Mouse (Mus musculus): ENCODE measurements around the gene Tlnrd1. TPM values are rescaled to one million over a fixed set of nuclear protein-coding genes. Genes with fewer than 3 reads are reported as not detected.
A peak's percentile ranks its signal among the peaks of the same experiment; 100 is the strongest.

Tlnrd1 gene
- total and polyA plus RNA-seq, 3 experiments = 7.5 to 18.0 TPM; not detected in 1

GRCm38 (mm10) chr7:83892333-83892669, 8.2 kb upstream of the Tlnrd1 start:
- DNase-seq (ENCODE audit: low read depth, low spot score) = no peak
- TF ChIP-seq SIN3A (IDR thresholded peaks at IDR 0.05; ENCODE audit: low read length) (0 out of 2 replicates have a peak, but pooled peaks have one; percentile 38), POLR2A (IDR thresholded peaks at IDR 0.05; ENCODE audit: control insufficient read depth in 1 of 2, insufficient read depth in 1 of 2, low read depth in 1 of 2, low read length in 2 of 2, poor library complexity in 1 of 2) (peak in 1 of 2 experiments; percentile 92; a peak in 2 of 4 replicates), ZMIZ1 (IDR thresholded peaks at IDR 0.05; ENCODE audit: low read depth, low read length) (no peak), POLR2AphosphoS5 (IDR thresholded peaks at IDR 0.05; ENCODE audit: borderline replicate concordance, low read depth, low read length) (0 out of 2 replicates have a peak, but pooled peaks have one; percentile 41)
- Histone ChIP-seq H3K27ac (ENCODE audit: control insufficient read depth, low read depth, low read length) (peak overlapping the region; percentile 59), H3K79me2 (ENCODE audit: control insufficient read depth, insufficient read depth, low read length, poor library complexity) (peaks cover 28% of the 10 kb centered on the region), H3K36me3 (ENCODE audit: control insufficient read depth in 1 of 2, insufficient read depth in 2 of 2, low read length in 2 of 2) (peaks cover under 1 to 36% of the 10 kb centered on the region in 2 experiments), H3K27me3 (ENCODE audit: control insufficient read depth in 1 of 2, insufficient read depth in 2 of 2, low read length in 2 of 2) (no peaks in the 10 kb centered on the region), H3K4me3 (ENCODE audit: control insufficient read depth in 1 of 2, insufficient read depth in 1 of 2, low read depth in 2 of 2, low read length in 2 of 2) (peak overlapping the region; percentile 78 to 94), H3K4me1 (ENCODE audit: control insufficient read depth in 1 of 2, insufficient read depth in 2 of 2, low read length in 2 of 2) (peaks cover 24 to 26% of the 10 kb centered on the region in 2 experiments), H3K9me3 (replicated peaks; ENCODE audit: insufficient read depth, low read length) (no peaks in the 10 kb centered on the region), H3K9ac (ENCODE audit: control insufficient read depth, low read depth, low read length, poor library complexity, severe bottlenecking) (peak overlapping the region; percentile 75)

GRCm38 (mm10) chr7:83891433-83892332, 7.6 kb upstream of the Tlnrd1 start:
- Histone ChIP-seq H3K9ac (ENCODE audit: control insufficient read depth, low read depth, low read length, poor library complexity, severe bottlenecking) (peak overlapping the region; percentile 75), H3K27me3 (ENCODE audit: control insufficient read depth in 1 of 2, insufficient read depth in 2 of 2, low read length in 2 of 2) (no peaks in the 10 kb centered on the region), H3K27ac (ENCODE audit: control insufficient read depth, low read depth, low read length) (peak overlapping the region; percentile 86), H3K9me3 (replicated peaks; ENCODE audit: insufficient read depth, low read length) (no peaks in the 10 kb centered on the region), H3K79me2 (ENCODE audit: control insufficient read depth, insufficient read depth, low read length, poor library complexity) (peaks cover 28% of the 10 kb centered on the region), H3K36me3 (ENCODE audit: control insufficient read depth in 1 of 2, insufficient read depth in 2 of 2, low read length in 2 of 2) (peaks cover 0 to 32% of the 10 kb centered on the region in 2 experiments; a peak in 3 of 4 replicates), H3K4me1 (ENCODE audit: control insufficient read depth in 1 of 2, insufficient read depth in 2 of 2, low read length in 2 of 2) (peaks cover 20 to 25% of the 10 kb centered on the region in 2 experiments), H3K4me3 (ENCODE audit: control insufficient read depth in 1 of 2, insufficient read depth in 1 of 2, low read depth in 2 of 2, low read length in 2 of 2) (peak overlapping the region; percentile 78 to 94)
- peak; percentile 99 for DNase-seq (ENCODE audit: low read depth, low spot score)
- TF ChIP-seq NELFE (IDR thresholded peaks at IDR 0.05; ENCODE audit: low read depth, low read length) (peak; percentile 88), MYC (IDR thresholded peaks at IDR 0.05; ENCODE audit: low read depth, low read length) (0 out of 2 replicates have a peak, but pooled peaks have one; percentile 28), KAT2A (conservative IDR thresholded peaks at IDR 0.05; ENCODE audit: low read depth, low read length) (no peak), CHD2 (IDR thresholded peaks at IDR 0.05; ENCODE audit: low read length) (no peak), JUND (IDR thresholded peaks at IDR 0.05; ENCODE audit: low read depth, low read length) (no peak), MXI1 (IDR thresholded peaks at IDR 0.05; ENCODE audit: low read depth, low read length) (peak; percentile 53; the same call in 1 of the 2 replicates), MAX (IDR thresholded peaks at IDR 0.05; ENCODE audit: low read length) (no peak), ZNF384 (IDR thresholded peaks at IDR 0.05; ENCODE audit: low read depth, low read length) (no peak), GABPA (IDR thresholded peaks at IDR 0.05; ENCODE audit: low read depth, low read length) (no peak), UBTF (IDR thresholded peaks at IDR 0.05; ENCODE audit: borderline replicate concordance, insufficient read depth, low read depth, low read length) (no peak), BHLHE40 (IDR thresholded peaks at IDR 0.05; ENCODE audit: borderline replicate concordance, low read depth, low read length) (no peak), USF2 (IDR thresholded peaks at IDR 0.05; ENCODE audit: borderline replicate concordance in 1 of 2, insufficient read depth in 1 of 2, low read depth in 1 of 2, low read length in 2 of 2) (no peak), MYB (IDR thresholded peaks at IDR 0.05; ENCODE audit: low read depth, low read length) (peak; percentile 26; the same call in 1 of the 2 replicates), POLR2AphosphoS2 (IDR thresholded peaks at IDR 0.05; ENCODE audit: low read length) (peak; percentile 62; the same call in 1 of the 2 replicates), MAZ (IDR thresholded peaks at IDR 0.05; ENCODE audit: low read depth, low read length) (no peak), RCOR1 (IDR thresholded peaks at IDR 0.05; ENCODE audit: low read depth, low read length) (no peak), ZKSCAN1 (IDR thresholded peaks at IDR 0.05; ENCODE audit: low read depth, low read length) (0 out of 2 replicates have a peak, but pooled peaks have one; percentile 15), ZC3H11A (IDR thresholded peaks at IDR 0.05; ENCODE audit: low read depth, low read length) (no peak), SIN3A (IDR thresholded peaks at IDR 0.05; ENCODE audit: low read length) (peak; percentile 54), HCFC1 (IDR thresholded peaks at IDR 0.05; ENCODE audit: low read depth, low read length) (peak; percentile 75), ZMIZ1 (IDR thresholded peaks at IDR 0.05; ENCODE audit: low read depth, low read length) (peak; percentile 45; the same call in 1 of the 2 replicates), E2F4 (IDR thresholded peaks at IDR 0.05; ENCODE audit: borderline replicate concordance, low read depth, low read length) (no peak), MEF2A (IDR thresholded peaks at IDR 0.05; ENCODE audit: extremely low read depth, insufficient replicate concordance, low read depth, low read length, poor library complexity, severe bottlenecking) (no peak), CHD1 (IDR thresholded peaks at IDR 0.05; ENCODE audit: low read depth, low read length) (no peak), CTCF (IDR thresholded peaks at IDR 0.05 in 2 of 3, conservative IDR thresholded peaks at IDR 0.05 in 1 of 3; ENCODE audit: control insufficient read depth in 1 of 3, insufficient read depth in 1 of 3, low read depth in 2 of 3, low read length in 3 of 3, poor library complexity in 1 of 3, severe bottlenecking in 1 of 3) (no peak), TAL1 (IDR thresholded peaks at IDR 0.05; ENCODE audit: low read length) (no peak)

Data from MEL (cell line).